Mouse (Mus musculus) heart, postnatal 0 days (tissue): Measurements from ENCODE around the gene Rpl36al.

Experiments
- CTCF ChIP-seq: IDR thresholded peaks from 2 replicates; pipeline ENCODE4 v1.5.1; 2016; ENCODE audit warnings: antibody characterized with exemption, control low read depth, low read depth
- EP300 ChIP-seq: IDR thresholded peaks from 2 replicates; pipeline ENCODE4 v1.6.1; 2016; ENCODE audit warnings: antibody characterized with exemption, low read depth

DNA sequence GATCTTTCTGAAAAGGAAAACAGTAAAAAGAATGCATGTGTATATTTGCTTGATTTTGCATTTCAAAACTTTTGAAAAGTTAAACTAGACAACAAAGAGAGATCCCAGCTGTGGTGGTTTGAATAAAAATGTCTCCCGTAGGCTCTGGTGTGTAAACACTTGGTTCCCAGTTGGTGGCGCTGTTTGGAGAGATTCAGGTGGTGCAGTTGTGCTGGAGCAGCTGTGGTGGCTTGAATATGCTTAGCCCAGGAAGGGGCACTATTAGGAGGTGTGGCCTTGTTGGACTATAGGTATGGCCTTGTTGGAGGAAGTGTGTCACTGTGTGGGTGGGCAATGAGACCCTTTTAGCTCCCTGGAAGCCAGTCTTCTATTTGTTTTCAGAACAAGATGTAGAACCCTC, 45.4 kb upstream of the Rpl36al start:
- TF ChIP-seq CTCF (peak; percentile 21; the same call in 1 of the 2 replicates), EP300 (no peak)
